Mouse (Mus musculus) embryonic facial prominence, embryonic 13.5 days (tissue): ENCODE measurements around the gene Herc2. TPM values are rescaled to one million over a fixed set of nuclear protein-coding genes. Genes with fewer than 3 reads are reported as not detected.

Experiments used
- ATAC-seq: fragments of 200-750 bp; cut with Nextera tagmentation; 2 replicates; pipeline ENCODE4 v1.8.0; 2017; ENCODE audit warnings: low read depth; ENCODE audit not compliant: insufficient number of reproducible peaks, insufficient read depth, low FRiP score, low TSS enrichment
- H3K27ac ChIP-seq: fragments of 300-500 bp; sonication (generic); 2 replicates; pipeline ENCODE4 v1.5.1; 2015; ENCODE audit warnings: moderate library complexity, mild to moderate bottlenecking, inconsistent platforms
- H3K27me3 ChIP-seq: fragments of 300-500 bp; sonication (generic); 2 replicates; pipeline ENCODE4 v1.6.1; 2015; ENCODE audit warnings: mild to moderate bottlenecking, inconsistent platforms
- H3K36me3 ChIP-seq: fragments of 300-500 bp; sonication (generic); 2 replicates; pipeline ENCODE4 v1.6.1; 2015; ENCODE audit warnings: mild to moderate bottlenecking, inconsistent platforms
- H3K4me1 ChIP-seq: fragments of 300-500 bp; sonication (generic); 2 replicates; pipeline ENCODE4 v1.6.1; 2015; ENCODE audit warnings: inconsistent platforms
- H3K4me2 ChIP-seq: fragments of 300-500 bp; sonication (generic); 2 replicates; pipeline ENCODE4 v1.6.1; 2015; ENCODE audit warnings: moderate library complexity, mild to moderate bottlenecking, inconsistent platforms
- H3K4me3 ChIP-seq: fragments of 300-500 bp; sonication (generic); 2 replicates; pipeline ENCODE4 v1.5.1; 2015; ENCODE audit warnings: mild to moderate bottlenecking, inconsistent platforms
- H3K9ac ChIP-seq: fragments of 300-500 bp; sonication (generic); 2 replicates; pipeline ENCODE4 v1.6.1; 2015; ENCODE audit warnings: mild to moderate bottlenecking, inconsistent platforms
- H3K9me3 ChIP-seq: fragments of 300-500 bp; sonication (generic); 2 replicates; pipeline ENCODE4 v1.6.1; 2016; ENCODE audit warnings: inconsistent platforms
- WGBS: fragments of 180-500 bp; shearing (Covaris S2); methylation state at CpG from one replicate; pipeline ENCODE4 v1.1.7; 2015; ENCODE audit warnings: mixed read lengths; 5-methylcytosine and 5-hydroxymethylcytosine counted together
- polyA plus RNA-seq: library from polyadenylated mRNA; unstranded; fragments of >200 nt; fragmentation: Nextera tagmentation; extraction: Ambion mirVana; gene quantifications from 2 replicates; pipeline ENCODE4 v1.2.1, GENCODE M21; 2015

Gene Herc2
- polyA plus RNA-seq, 1 experiment from 2014 or later = 32.5 TPM

DNA sequence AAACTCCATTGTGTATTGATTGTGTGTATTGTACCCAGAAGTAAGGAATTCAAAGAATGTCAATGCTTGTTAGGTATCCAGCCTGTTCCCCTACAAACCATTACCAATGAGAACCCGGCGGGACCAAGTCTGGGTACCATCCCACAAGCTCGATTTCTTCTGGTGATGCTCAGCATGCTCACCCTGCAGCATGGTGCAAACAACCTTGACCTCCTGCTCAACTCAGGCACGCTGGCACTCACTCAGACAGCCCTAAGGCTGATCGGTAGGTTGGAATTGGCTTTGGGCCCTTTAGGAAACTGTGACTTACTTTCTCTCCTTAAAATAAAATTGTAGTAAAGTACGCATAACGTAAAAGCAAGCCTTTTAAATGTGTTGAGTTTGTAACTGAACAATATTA is 88.7 kb downstream of the Herc2 start:
- H3K4me1 ChIP-seq = no peaks in the 10 kb centered on the region
- H3K27ac ChIP-seq = no peak overlapping the region
- no peak overlapping the region for H3K9ac ChIP-seq
- H3K27me3 ChIP-seq = no peaks in the 10 kb centered on the region
- no peak overlapping the region for H3K4me3 ChIP-seq
- no peak overlapping the region for H3K4me2 ChIP-seq
- no peaks in the 10 kb centered on the region for H3K9me3 ChIP-seq
- H3K36me3 ChIP-seq = peaks cover 55% of the 10 kb centered on the region
- 88% methylated on average over 7 of the region's 7 CpGs for WGBS
- no peak for ATAC-seq

DNA sequence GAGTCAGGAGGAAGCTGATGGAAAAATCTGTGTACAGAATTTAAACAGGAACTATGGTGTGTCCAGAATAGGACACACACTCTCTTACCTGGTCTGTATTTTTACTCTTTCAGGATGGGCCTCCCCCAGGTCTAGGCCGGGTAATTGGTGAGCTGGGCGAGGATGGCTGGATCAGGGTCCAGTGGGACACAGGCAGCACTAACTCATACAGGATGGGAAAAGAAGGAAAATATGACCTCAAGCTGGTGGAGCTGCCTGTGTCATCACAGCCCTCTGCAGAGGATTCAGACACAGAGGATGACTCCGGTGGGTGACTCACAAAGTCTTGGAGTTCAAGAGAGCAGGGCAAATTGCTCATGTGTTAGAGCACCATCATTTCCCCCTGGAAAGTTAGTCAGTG is 96.4 kb downstream of the Herc2 start:
- Histone ChIP-seq H3K9ac (no peak overlapping the region), H3K4me3 (no peak overlapping the region), H3K27me3 (no peaks in the 10 kb centered on the region), H3K4me1 (no peaks in the 10 kb centered on the region), H3K4me2 (no peak overlapping the region), H3K9me3 (no peaks in the 10 kb centered on the region), H3K36me3 (peaks cover 65% of the 10 kb centered on the region), H3K27ac (no peak overlapping the region)
- ATAC-seq = no peak
- WGBS = 81% methylated on average over 3 of the region's 3 CpGs

DNA sequence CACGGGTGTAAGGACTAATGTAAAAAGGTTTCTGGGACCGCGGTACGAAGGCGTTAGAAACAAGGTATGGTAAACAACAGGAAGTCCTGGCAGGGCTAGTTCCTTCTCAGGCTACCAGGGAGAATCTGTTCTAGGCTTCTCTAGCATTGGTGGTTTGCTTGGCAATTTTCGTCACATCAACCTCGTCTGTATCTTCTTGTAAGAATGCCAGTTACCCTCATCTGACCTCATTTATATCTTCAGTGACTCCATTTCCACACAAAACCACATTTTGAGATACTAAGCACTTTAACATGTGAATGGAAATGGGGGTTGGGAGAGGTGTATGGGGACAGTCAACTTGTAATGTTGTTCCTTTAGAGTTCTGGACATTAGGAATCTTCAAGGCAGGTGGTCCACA is 98.9 kb downstream of the Herc2 start:
- ATAC-seq = no peak
- Histone ChIP-seq H3K4me1 (no peaks in the 10 kb centered on the region), H3K9me3 (no peaks in the 10 kb centered on the region), H3K36me3 (peaks cover 78% of the 10 kb centered on the region), H3K27me3 (no peaks in the 10 kb centered on the region), H3K4me2 (no peak overlapping the region), H3K9ac (no peak overlapping the region), H3K27ac (no peak overlapping the region), H3K4me3 (no peak overlapping the region)
- 91% methylated on average over 7 of the region's 7 CpGs for WGBS

DNA sequence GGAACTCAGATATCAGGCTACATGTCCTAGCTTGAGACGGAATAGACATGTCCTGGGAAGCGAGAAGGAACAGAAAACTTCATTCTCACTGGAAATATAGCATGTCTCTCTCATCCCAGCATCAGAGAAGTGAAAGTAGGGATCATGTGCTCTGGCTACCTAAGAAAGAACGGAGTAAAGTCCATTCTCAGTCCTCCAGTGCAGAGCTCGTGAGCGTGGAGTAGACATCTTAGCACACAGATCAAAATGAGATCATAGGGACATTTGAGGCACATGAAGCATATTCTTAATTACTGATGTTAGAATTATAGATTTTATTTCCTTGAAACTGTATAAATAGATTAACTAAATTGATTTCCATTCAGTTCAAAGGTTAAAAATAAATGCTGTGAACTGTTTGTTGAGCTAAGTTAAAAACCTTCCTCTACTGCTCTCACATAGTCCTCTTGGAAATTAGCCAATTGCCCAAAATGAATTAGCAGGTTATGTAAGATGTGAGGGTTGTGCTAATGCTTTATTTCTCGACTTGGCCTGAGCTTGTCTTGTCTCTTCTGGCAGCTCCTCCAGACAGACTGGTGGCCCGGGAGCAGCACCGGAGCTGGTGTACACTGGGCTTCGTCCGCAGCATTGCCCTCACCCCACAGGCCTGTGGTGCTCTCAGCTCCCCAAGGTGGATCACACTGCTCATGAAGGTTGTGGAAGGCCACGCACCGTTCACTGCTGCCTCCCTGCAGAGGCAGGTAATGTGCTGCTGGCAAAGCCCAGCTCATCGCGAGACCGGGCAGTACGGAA is 102.1 kb downstream of the Herc2 start:
- no peak overlapping the region for H3K4me2 ChIP-seq
- no peaks in the 10 kb centered on the region for H3K4me1 ChIP-seq
- no peak for ATAC-seq
- H3K9ac ChIP-seq = no peak overlapping the region
- H3K36me3 ChIP-seq = peaks cover 81% of the 10 kb centered on the region
- H3K4me3 ChIP-seq = no peak overlapping the region
- H3K27me3 ChIP-seq = no peaks in the 10 kb centered on the region
- no peaks in the 10 kb centered on the region for H3K9me3 ChIP-seq
- no peak overlapping the region for H3K27ac ChIP-seq
- WGBS = 95% methylated on average over 16 of the region's 16 CpGs

DNA sequence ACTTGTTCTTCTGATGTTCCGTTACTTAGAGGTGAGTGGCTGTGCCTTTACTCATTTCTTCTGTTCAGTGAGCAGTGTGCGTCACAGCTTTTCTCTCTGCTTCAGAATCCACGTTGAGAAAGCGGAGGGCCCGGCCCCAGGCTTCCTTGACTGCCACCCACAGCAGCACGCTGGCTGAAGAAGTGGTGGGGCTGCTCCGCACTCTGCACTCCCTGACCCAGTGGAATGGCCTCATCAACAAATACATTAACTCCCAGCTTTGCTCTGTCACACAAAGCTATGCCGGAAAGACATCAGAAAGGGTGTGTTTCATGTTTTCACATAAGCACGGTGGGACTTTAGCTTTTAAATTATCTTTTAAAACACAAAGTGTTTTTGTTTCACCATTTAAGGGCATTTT is 103.2 kb downstream of the Herc2 start:
- H3K27ac ChIP-seq = no peak overlapping the region
- H3K9ac ChIP-seq = no peak overlapping the region
- no peaks in the 10 kb centered on the region for H3K27me3 ChIP-seq
- H3K9me3 ChIP-seq = no peaks in the 10 kb centered on the region
- H3K4me1 ChIP-seq = no peaks in the 10 kb centered on the region
- no peak for ATAC-seq
- H3K36me3 ChIP-seq = peaks cover 82% of the 10 kb centered on the region
- WGBS = 94% methylated on average over 9 of the region's 9 CpGs
- no peak overlapping the region for H3K4me2 ChIP-seq
- H3K4me3 ChIP-seq = no peak overlapping the region

DNA sequence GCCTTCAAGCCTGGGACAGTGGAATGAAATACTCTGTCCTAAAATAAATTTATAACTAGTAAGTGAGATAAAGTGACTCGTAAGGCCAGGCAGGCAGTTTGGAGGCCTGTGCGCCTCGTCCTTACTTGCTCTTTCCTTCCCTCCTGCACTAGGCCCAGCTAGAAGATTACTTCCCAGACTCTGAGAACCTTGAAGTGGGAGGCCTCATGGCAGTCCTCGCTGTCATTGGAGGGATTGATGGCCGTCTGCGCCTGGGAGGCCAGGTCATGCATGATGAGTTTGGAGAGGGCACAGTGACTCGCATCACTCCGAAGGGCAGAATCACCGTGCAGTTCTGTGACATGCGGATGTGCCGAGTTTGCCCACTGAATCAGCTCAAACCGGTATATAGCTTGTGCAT is 103.6 kb downstream of the Herc2 start:
- Histone ChIP-seq H3K4me3 (no peak overlapping the region), H3K9me3 (no peaks in the 10 kb centered on the region), H3K4me2 (no peak overlapping the region), H3K27me3 (no peaks in the 10 kb centered on the region), H3K4me1 (no peaks in the 10 kb centered on the region), H3K9ac (no peak overlapping the region), H3K36me3 (peaks cover 83% of the 10 kb centered on the region), H3K27ac (no peak overlapping the region)
- WGBS = 93% methylated on average over 12 of the region's 12 CpGs
- no peak for ATAC-seq

DNA sequence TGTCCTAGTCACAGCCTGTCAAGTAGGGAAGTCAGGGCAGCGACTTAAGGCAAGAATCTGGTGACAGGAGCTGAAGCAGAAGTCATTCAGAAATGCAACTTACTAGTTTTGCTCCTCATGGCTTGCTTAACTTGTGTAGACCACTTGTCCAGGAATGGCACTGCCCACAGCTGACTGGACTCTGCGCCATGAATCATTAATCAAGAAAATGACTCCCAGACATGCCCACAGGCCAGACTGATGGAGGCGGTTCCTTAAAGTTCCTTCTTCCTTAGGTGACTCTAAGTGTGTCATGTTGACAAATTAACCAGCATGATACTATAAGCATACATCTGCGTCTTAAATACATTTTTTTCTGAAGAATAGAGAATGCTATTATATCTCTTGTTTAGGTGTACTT is 113.3 kb downstream of the Herc2 start:
- 89% methylated on average over 4 of the region's 4 CpGs for WGBS
- ATAC-seq = no peak
- Histone ChIP-seq H3K4me3 (no peak overlapping the region), H3K9ac (no peak overlapping the region), H3K27me3 (no peaks in the 10 kb centered on the region), H3K4me2 (no peak overlapping the region), H3K27ac (no peak overlapping the region), H3K36me3 (peaks cover 39% of the 10 kb centered on the region), H3K9me3 (no peaks in the 10 kb centered on the region), H3K4me1 (no peaks in the 10 kb centered on the region)

DNA sequence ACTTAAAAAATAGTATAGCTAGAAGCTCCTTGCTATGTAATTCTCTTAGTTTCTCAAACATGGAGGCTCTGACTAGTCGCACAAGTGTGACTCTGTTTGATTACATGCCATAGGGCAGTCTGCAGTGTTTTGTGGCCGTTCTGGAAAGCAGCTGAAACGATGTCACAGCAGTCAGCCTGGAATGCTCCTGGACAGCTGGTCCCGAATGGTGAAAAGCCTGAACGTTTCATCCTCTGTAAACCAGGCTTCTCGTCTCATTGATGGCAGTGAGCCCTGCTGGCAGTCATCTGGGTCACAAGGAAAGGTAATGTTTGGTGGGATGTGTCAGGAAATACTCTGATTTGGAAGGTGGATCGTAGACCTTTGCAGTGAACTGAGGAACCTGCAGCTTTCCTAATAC is 118.7 kb downstream of the Herc2 start:
- no peak overlapping the region for H3K4me3 ChIP-seq
- H3K9me3 ChIP-seq = no peaks in the 10 kb centered on the region
- no peak for ATAC-seq
- no peaks in the 10 kb centered on the region for H3K27me3 ChIP-seq
- peaks cover 34% of the 10 kb centered on the region for H3K36me3 ChIP-seq
- H3K4me2 ChIP-seq = no peak overlapping the region
- H3K9ac ChIP-seq = no peak overlapping the region
- no peak overlapping the region for H3K27ac ChIP-seq
- no peaks in the 10 kb centered on the region for H3K4me1 ChIP-seq
- WGBS = 77% methylated on average over 7 of the region's 7 CpGs

DNA sequence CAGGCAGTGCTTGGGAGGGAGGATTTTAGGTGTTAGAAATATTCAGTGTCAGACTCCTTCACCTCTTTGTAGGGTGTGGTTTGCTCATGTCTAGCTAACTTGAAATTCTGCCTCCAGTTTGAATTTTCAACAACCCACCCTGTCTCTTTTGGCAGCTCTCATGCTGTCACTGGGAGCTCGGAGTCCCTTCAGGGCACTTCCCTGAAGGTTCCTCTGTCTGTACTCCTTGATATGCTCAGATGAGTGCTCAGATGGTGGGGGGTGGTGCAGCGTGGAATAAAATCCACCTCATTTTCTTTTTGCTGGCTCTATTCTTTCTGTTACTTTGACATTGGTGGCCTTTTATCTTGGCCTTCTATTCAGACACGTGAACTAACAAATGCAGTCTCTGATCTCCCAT is 127.4 kb downstream of the Herc2 start:
- Histone ChIP-seq H3K27ac (no peak overlapping the region), H3K4me3 (no peak overlapping the region), H3K4me1 (no peaks in the 10 kb centered on the region), H3K27me3 (no peaks in the 10 kb centered on the region), H3K4me2 (no peak overlapping the region), H3K36me3 (peaks cover 36% of the 10 kb centered on the region), H3K9ac (no peak overlapping the region), H3K9me3 (no peaks in the 10 kb centered on the region)
- no peak for ATAC-seq
- WGBS = 79% methylated on average over 3 of the region's 3 CpGs

DNA sequence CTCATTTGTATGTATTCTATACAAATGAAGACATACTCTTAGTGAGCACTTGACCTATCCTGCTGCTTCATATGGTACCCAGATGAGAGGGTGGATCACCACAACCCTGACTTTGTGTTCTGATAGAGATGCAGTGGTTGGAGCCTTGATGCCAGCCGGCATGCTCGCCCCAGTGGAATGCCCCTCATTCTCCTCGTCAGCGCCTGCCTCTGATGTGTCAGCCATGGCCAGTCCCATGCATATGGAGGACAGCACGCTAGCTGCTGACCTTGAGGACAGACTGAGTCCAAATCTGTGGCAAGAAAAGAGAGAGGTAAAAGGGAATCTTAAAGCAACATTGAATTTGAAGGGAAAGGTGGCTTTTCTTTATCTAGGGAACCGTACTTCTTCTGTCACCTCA is 141.0 kb downstream of the Herc2 start:
- Histone ChIP-seq H3K4me3 (no peak overlapping the region), H3K9ac (no peak overlapping the region), H3K36me3 (peaks cover 62% of the 10 kb centered on the region), H3K9me3 (no peaks in the 10 kb centered on the region), H3K4me1 (no peaks in the 10 kb centered on the region), H3K4me2 (no peak overlapping the region), H3K27me3 (no peaks in the 10 kb centered on the region), H3K27ac (no peak overlapping the region)
- WGBS = 93% methylated on average over 6 of the region's 6 CpGs
- ATAC-seq = no peak

DNA sequence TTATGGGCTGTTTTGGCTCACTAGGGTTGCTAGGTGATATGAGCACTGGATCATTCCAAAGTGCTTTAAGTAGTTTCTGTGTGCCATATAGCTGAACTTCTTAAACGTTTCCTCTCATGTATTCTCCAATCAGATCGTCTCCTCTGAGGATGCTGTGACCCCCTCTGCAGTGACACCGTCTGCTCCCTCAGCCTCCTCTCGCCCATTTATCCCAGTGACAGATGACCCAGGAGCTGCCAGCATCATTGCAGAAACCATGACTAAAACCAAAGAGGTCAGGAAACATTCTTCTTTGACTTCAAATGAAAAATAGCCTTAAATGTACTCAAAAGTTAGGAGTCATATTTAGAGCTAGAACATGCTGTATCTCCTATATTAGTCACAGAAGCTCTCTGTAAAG is 141.7 kb downstream of the Herc2 start:
- Histone ChIP-seq H3K27me3 (no peaks in the 10 kb centered on the region), H3K36me3 (peaks cover 62% of the 10 kb centered on the region), H3K27ac (no peak overlapping the region), H3K4me3 (no peak overlapping the region), H3K4me1 (no peaks in the 10 kb centered on the region), H3K9me3 (no peaks in the 10 kb centered on the region), H3K4me2 (no peak overlapping the region), H3K9ac (no peak overlapping the region)
- no peak for ATAC-seq
- 80% methylated on average over 4 of the region's 4 CpGs for WGBS

DNA sequence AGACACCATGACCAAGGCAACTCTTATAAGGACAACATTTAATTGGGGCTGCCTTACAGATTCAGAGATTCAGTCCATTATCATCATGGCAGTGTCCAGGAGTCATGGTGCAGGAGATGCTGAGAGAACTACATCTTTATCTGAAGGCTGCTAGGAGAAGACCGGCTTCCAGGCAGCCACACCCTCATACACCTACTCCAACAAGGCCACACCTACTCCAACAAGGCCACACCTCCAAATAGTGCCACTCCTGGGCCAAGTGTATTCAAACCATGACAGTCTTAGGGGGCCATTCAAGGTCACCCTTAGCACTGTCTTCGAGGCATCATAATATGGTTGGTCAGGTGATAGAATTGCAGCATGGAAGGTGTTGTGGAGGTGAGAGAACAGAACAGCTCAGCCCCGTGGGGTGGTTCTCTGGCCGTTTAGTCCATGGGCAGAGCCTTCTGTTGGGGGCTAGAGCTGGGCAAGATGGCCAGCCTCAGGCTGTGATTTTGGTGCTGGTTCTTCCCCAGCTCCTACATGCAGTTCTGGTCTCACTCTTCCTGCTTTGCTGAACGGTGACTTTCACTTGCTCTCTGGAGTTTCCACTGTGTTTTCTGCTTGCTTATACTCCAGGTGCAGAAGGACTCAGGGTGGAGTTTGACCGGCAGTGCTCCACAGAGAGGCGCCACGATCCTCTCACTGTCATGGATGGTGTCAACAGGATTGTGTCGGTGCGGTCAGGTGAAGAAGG is 151.7 kb downstream of the Herc2 start:
- no peak overlapping the region for H3K4me3 ChIP-seq
- H3K4me2 ChIP-seq = no peak overlapping the region
- H3K27ac ChIP-seq = no peak overlapping the region
- no peaks in the 10 kb centered on the region for H3K9me3 ChIP-seq
- peaks cover 8% of the 10 kb centered on the region for H3K4me1 ChIP-seq
- no peaks in the 10 kb centered on the region for H3K27me3 ChIP-seq
- 97% methylated on average over 10 of the region's 10 CpGs for WGBS
- no peak overlapping the region for H3K9ac ChIP-seq
- H3K36me3 ChIP-seq = peaks cover 82% of the 10 kb centered on the region
- no peak for ATAC-seq
